Mouse (Mus musculus): ENCODE measurements around the gene Gab1.

The Gab1 gene

GRCm38 (mm10) chr8:80872688-80873087 lies 7.6 kb downstream of the Gab1 start:
- no peak for DNase-seq (ENCODE audit: low spot score)

- DNase-seq (ENCODE audit: low spot score): no peak
Measured at GRCm38 (mm10) chr8:80871400-80871799, 8.9 kb downstream of the Gab1 start.

GRCm38 (mm10) chr8:80870535-80871204 lies 9.6 kb downstream of the Gab1 start:
- DNase-seq (ENCODE audit: low spot score): no peak

- no peak for DNase-seq (ENCODE audit: low spot score)
Measured at GRCm38 (mm10) chr8:80869881-80870328, 10.4 kb downstream of the Gab1 start.

GRCm38 (mm10) chr8:80868801-80869323 lies 11.5 kb downstream of the Gab1 start:
- no peak for DNase-seq (ENCODE audit: low spot score)

- DNase-seq (ENCODE audit: low spot score): no peak
Measured at GRCm38 (mm10) chr8:80868006-80868702, 12.2 kb downstream of the Gab1 start.

GRCm38 (mm10) chr8:80867598-80867997 lies 12.7 kb downstream of the Gab1 start:
- no peak for DNase-seq (ENCODE audit: low spot score)

- no peak for DNase-seq (ENCODE audit: low spot score)
Measured at GRCm38 (mm10) chr8:80865181-80865784, 15.0 kb downstream of the Gab1 start.

- no peak for DNase-seq (ENCODE audit: low spot score)
Measured at GRCm38 (mm10) chr8:80863393-80863792, 16.9 kb downstream of the Gab1 start.

GRCm38 (mm10) chr8:80859180-80859775 lies 21.0 kb downstream of the Gab1 start:
- no peak for DNase-seq (ENCODE audit: low spot score)

GRCm38 (mm10) chr8:80857851-80858367 lies 22.4 kb downstream of the Gab1 start:
- no peak for DNase-seq (ENCODE audit: low spot score)

GRCm38 (mm10) chr8:80857128-80857527 lies 23.2 kb downstream of the Gab1 start:
- no peak for DNase-seq (ENCODE audit: low spot score)

- DNase-seq (ENCODE audit: low spot score): no peak
Measured at GRCm38 (mm10) chr8:80856606-80857005, 23.7 kb downstream of the Gab1 start.

GRCm38 (mm10) chr8:80853622-80854021 lies 26.7 kb downstream of the Gab1 start:
- no peak for DNase-seq (ENCODE audit: low spot score)

- DNase-seq (ENCODE audit: low spot score): no peak
Measured at GRCm38 (mm10) chr8:80853208-80853607, 27.1 kb downstream of the Gab1 start.

GRCm38 (mm10) chr8:80852412-80853165 lies 27.7 kb downstream of the Gab1 start:
- no peak for DNase-seq (ENCODE audit: low spot score)

GRCm38 (mm10) chr8:80851648-80852047 lies 28.7 kb downstream of the Gab1 start:
- DNase-seq (ENCODE audit: low spot score): no peak

- no peak for DNase-seq (ENCODE audit: low spot score)
Measured at GRCm38 (mm10) chr8:80850013-80850412, 30.3 kb downstream of the Gab1 start.

- DNase-seq (ENCODE audit: low spot score): no peak
Measured at GRCm38 (mm10) chr8:80848631-80849030, 31.7 kb downstream of the Gab1 start.

- no peak for DNase-seq (ENCODE audit: low spot score)
Measured at GRCm38 (mm10) chr8:80847912-80848311, 32.4 kb downstream of the Gab1 start.

GRCm38 (mm10) chr8:80845284-80845683 lies 35.0 kb downstream of the Gab1 start:
- DNase-seq (ENCODE audit: low spot score): no peak
